Mouse (Mus musculus) liver, adult 2 months (tissue): ENCODE measurements at regions not wholly inside any gene's neighbourhood (a gene's known extent, or its start where the extent isn't known, plus 50 kb on each side); places are given as distances from the start of the nearest gene placed in this dataset.

Experiments
- DNase-seq: peaks from one replicate; pipeline ENCODE4 v3.0.0-alpha.2; 2011; ENCODE audit warnings: low read depth, low spot score; ENCODE audit errors: extremely low read depth
- H3K27ac ChIP-seq: fragments of 200-500 bp; replicated peaks from 2 replicates; pipeline ENCODE4 v1.5.1; 2012; ENCODE audit warnings: low read depth, mild to moderate bottlenecking, control low read depth, inconsistent platforms, low read length; ENCODE audit not compliant: insufficient read depth
- H3K27me3 ChIP-seq: fragments of 200-500 bp; 2 replicates; pipeline ENCODE4 v1.6.1; 2012; ENCODE audit warnings: mild to moderate bottlenecking, moderate library complexity, low read length, inconsistent platforms; ENCODE audit not compliant: control insufficient read depth, insufficient read depth
- H3K36me3 ChIP-seq: fragments of 200-500 bp; 2 replicates; pipeline ENCODE4 v1.6.1; 2012; ENCODE audit warnings: low read length, inconsistent platforms; ENCODE audit not compliant: control insufficient read depth, insufficient read depth
- H3K4me1 ChIP-seq: fragments of 200-500 bp; 2 replicates; pipeline ENCODE4 v1.6.1; 2011; ENCODE audit warnings: low read length; ENCODE audit not compliant: control insufficient read depth, insufficient read depth
- H3K4me3 ChIP-seq: fragments of 200-500 bp; 2 replicates; pipeline ENCODE4 v1.5.1; 2011; ENCODE audit warnings: low read depth, mild to moderate bottlenecking, control low read depth, low read length, moderate library complexity; ENCODE audit not compliant: insufficient read depth
- H3K79me2 ChIP-seq: fragments of 200-500 bp; 2 replicates; pipeline ENCODE4 v1.6.1; 2012; ENCODE audit warnings: inconsistent platforms, mild to moderate bottlenecking, low read length, moderate library complexity; ENCODE audit not compliant: control insufficient read depth, insufficient read depth
- H3K9ac ChIP-seq: fragments of 200-500 bp; 2 replicates; pipeline ENCODE4 v1.6.1; 2012; ENCODE audit warnings: low read depth, mild to moderate bottlenecking, control low read depth, inconsistent platforms, low read length
- CTCF ChIP-seq: fragments of 200-500 bp; IDR thresholded peaks from 2 replicates; pipeline ENCODE4 v1.5.1; 2011; ENCODE audit warnings: low read depth, low read length, control low read depth
- POLR2A ChIP-seq: fragments of 200-500 bp; IDR thresholded peaks from 2 replicates; pipeline ENCODE4 v1.6.1; 2011; ENCODE audit warnings: low read length, control low read depth; ENCODE audit not compliant: insufficient read depth; ENCODE audit errors: extremely low read depth
- WGBS: fragments of 180-500 bp; shearing (Covaris S2); methylation state at CpG from one replicate; pipeline ENCODE4 v1.1.7; 2018; 5-methylcytosine and 5-hydroxymethylcytosine counted together

- no peak for TF ChIP-seq POLR2A
- TF ChIP-seq CTCF = no peak
- WGBS = 58% methylated on average over 18 of the region's 18 CpGs
- H3K9ac ChIP-seq = no peak overlapping the region
- H3K27me3 ChIP-seq = no peaks in the 10 kb centered on the region
- H3K4me1 ChIP-seq = no peaks in the 10 kb centered on the region; the same call in 1 of the 2 replicates
- no peak overlapping the region for H3K4me3 ChIP-seq
- no peaks in the 10 kb centered on the region for H3K79me2 ChIP-seq
- H3K27ac ChIP-seq = no peak overlapping the region
- DNase-seq = no peak
- H3K36me3 ChIP-seq = no peaks in the 10 kb centered on the region
Observed at GRCm38 (mm10) chr13:54312405-54313185, 58.6 kb upstream of the Cplx2 start.

- 89% methylated on average over 3 of the region's 3 CpGs for WGBS
Observed at GRCm38 (mm10) chr13:54315333-54315732, 55.8 kb upstream of the Cplx2 start.

GRCm38 (mm10) chr13:54316907-54317306, 54.2 kb upstream of the Cplx2 start:
- no peaks in the 10 kb centered on the region; the same call in 1 of the 2 replicates for H3K4me1 ChIP-seq
- no peak overlapping the region for H3K27ac ChIP-seq
- no peak for DNase-seq
- H3K4me3 ChIP-seq = no peak overlapping the region
- 83% methylated on average over 6 of the region's 6 CpGs for WGBS
- H3K9ac ChIP-seq = no peak overlapping the region
- TF ChIP-seq CTCF (no peak), POLR2A (no peak)
- no peaks in the 10 kb centered on the region for H3K36me3 ChIP-seq
- no peaks in the 10 kb centered on the region for H3K79me2 ChIP-seq
- no peaks in the 10 kb centered on the region for H3K27me3 ChIP-seq

More at GRCm38 (mm10) chr13:54315333-54315732, 55.8 kb upstream of the Cplx2 start:
- Histone ChIP-seq H3K27ac (no peak overlapping the region), H3K27me3 (no peaks in the 10 kb centered on the region), H3K79me2 (no peaks in the 10 kb centered on the region), H3K9ac (no peak overlapping the region), H3K4me1 (no peaks in the 10 kb centered on the region; the same call in 1 of the 2 replicates), H3K4me3 (no peak overlapping the region), H3K36me3 (no peaks in the 10 kb centered on the region)
- TF ChIP-seq CTCF (no peak), POLR2A (no peak)
- no peak for DNase-seq

- H3K9ac ChIP-seq = no peak overlapping the region
- no peak overlapping the region for H3K4me3 ChIP-seq
- no peaks in the 10 kb centered on the region for H3K4me1 ChIP-seq
- WGBS = 90% methylated on average over 4 of the region's 4 CpGs
- no peaks in the 10 kb centered on the region for H3K36me3 ChIP-seq
- no peak for TF ChIP-seq CTCF
- TF ChIP-seq POLR2A = no peak
- DNase-seq = no peak
- H3K27me3 ChIP-seq = no peaks in the 10 kb centered on the region
- H3K27ac ChIP-seq = no peak overlapping the region
- no peaks in the 10 kb centered on the region for H3K79me2 ChIP-seq
Observed at GRCm38 (mm10) chr13:54318161-54318560, 53.0 kb upstream of the Cplx2 start.

GRCm38 (mm10) chr13:54318601-54319000, 52.5 kb upstream of the Cplx2 start:
- Histone ChIP-seq H3K79me2 (no peaks in the 10 kb centered on the region), H3K4me1 (no peaks in the 10 kb centered on the region), H3K27me3 (no peaks in the 10 kb centered on the region), H3K4me3 (no peak overlapping the region), H3K9ac (no peak overlapping the region), H3K36me3 (no peaks in the 10 kb centered on the region), H3K27ac (no peak overlapping the region)
- WGBS = 85% methylated on average over 5 of the region's 5 CpGs
- DNase-seq = no peak
- TF ChIP-seq CTCF = no peak
- TF ChIP-seq POLR2A = no peak

GRCm38 (mm10) chr13:54320212-54320611, 50.9 kb upstream of the Cplx2 start:
- TF ChIP-seq POLR2A = no peak
- peak; percentile 60 for TF ChIP-seq CTCF
- no peak for DNase-seq
- no peak overlapping the region for H3K9ac ChIP-seq

More at GRCm38 (mm10) chr13:54320212-54320611, 50.9 kb upstream of the Cplx2 start:
- Histone ChIP-seq H3K27me3 (no peaks in the 10 kb centered on the region), H3K4me3 (no peak overlapping the region), H3K27ac (no peak overlapping the region), H3K36me3 (no peaks in the 10 kb centered on the region), H3K79me2 (no peaks in the 10 kb centered on the region), H3K4me1 (no peaks in the 10 kb centered on the region)
- WGBS = 57% methylated on average over 9 of the region's 9 CpGs
